Mouse (Mus musculus) ES-Bruce4 (cell line): ENCODE data around the gene Mycl. TPM values are rescaled to one million over a fixed set of nuclear protein-coding genes. Genes with fewer than 3 reads are reported as not detected.

Source experiments
- H3K27ac ChIP-seq: 2 replicates; pipeline ENCODE4 v1.5.1; 2012; ENCODE audit warnings: low read length, inconsistent platforms; ENCODE audit not compliant: insufficient read depth
- H3K27me3 ChIP-seq: 2 replicates; pipeline ENCODE4 v1.6.1; 2012; ENCODE audit warnings: mild to moderate bottlenecking, low read length, inconsistent platforms; ENCODE audit not compliant: control insufficient read depth, poor library complexity, insufficient read depth, severe bottlenecking
- H3K36me3 ChIP-seq: 2 replicates; pipeline ENCODE4 v1.6.1; 2012; ENCODE audit warnings: inconsistent platforms, mild to moderate bottlenecking, low read length, moderate library complexity; ENCODE audit not compliant: control insufficient read depth, poor library complexity, insufficient read depth, severe bottlenecking
- H3K4me1 ChIP-seq: one replicate; pipeline ENCODE4 v1.8.1; 2011; ENCODE audit warnings: low read length; ENCODE audit not compliant: control insufficient read depth, insufficient read depth
- H3K4me3 ChIP-seq: 2 replicates; pipeline ENCODE4 v1.5.1; 2011; ENCODE audit warnings: low read depth, mild to moderate bottlenecking, low read length
- H3K9ac ChIP-seq: 2 replicates; pipeline ENCODE4 v1.6.1; 2012; ENCODE audit warnings: low read depth, mild to moderate bottlenecking, inconsistent platforms; ENCODE audit not compliant: poor library complexity, severe bottlenecking
- H3K9me3 ChIP-seq: replicated peaks from 2 replicates; pipeline ENCODE4 v1.6.1; 2012; ENCODE audit warnings: mild to moderate bottlenecking, low read length, inconsistent platforms; ENCODE audit not compliant: control insufficient read depth, poor library complexity, insufficient read depth, severe bottlenecking
- CTCF ChIP-seq: IDR thresholded peaks from one replicate; pipeline ENCODE4 v1.8.1; 2011; ENCODE audit warnings: low read depth, low read length
- EP300 ChIP-seq: IDR thresholded peaks from 2 replicates; pipeline ENCODE4 v1.6.1; 2011; ENCODE audit warnings: low read depth, low read length; ENCODE audit not compliant: insufficient read depth
- POLR2A ChIP-seq: IDR thresholded peaks from one replicate; pipeline ENCODE4 v1.8.1; 2011; ENCODE audit warnings: low read length; ENCODE audit not compliant: insufficient read depth
- polyA plus RNA-seq: library from polyadenylated mRNA; stranded (reverse); fragments of >200 nt; gene quantifications from 2 replicates; pipeline ENCODE4 v1.2.4, GENCODE M21; 2011; ENCODE audit warnings: low read depth; ENCODE audit not compliant: missing spikeins, insufficient read depth, insufficient read length

The Mycl gene
- polyA plus RNA-seq, 1 experiment: 16.8 TPM

DNA sequence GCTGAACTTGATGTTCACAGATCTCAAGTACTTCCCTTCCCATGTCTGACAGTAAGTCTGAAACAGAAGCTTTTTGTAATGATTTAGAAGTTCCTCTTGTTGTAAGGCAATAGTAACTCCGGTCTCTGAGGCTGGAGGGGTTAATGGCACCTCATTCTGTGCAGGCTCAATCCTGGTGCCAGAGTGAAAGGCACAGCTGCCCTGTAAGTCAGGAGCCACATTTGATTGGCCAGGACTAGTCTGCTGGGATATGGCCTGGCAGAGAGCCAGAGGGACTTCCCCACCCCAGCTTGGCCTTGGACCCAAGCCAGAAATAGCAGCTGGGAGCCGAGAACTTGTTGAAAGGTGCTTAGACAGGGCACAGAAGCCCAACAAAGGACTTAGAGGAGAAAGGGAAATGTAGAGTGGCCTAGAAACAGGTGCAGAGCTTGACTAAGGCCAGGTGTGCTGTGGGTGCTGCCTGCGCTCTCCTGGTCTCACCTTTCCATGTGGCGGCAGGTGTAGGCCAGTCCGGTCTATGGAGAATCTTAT is 55.3 kb downstream of the Mycl start:
- TF ChIP-seq POLR2A (no peak), EP300 (no peak), CTCF (no peak)
- H3K9ac ChIP-seq: no peak overlapping the region
- H3K27me3 ChIP-seq: no peaks in the 10 kb centered on the region

More for the DNA sequence above, 55.3 kb downstream of the Mycl start:
- Histone ChIP-seq H3K4me1 (no peaks in the 10 kb centered on the region), H3K4me3 (no peak overlapping the region), H3K36me3 (peaks cover 65% of the 10 kb centered on the region), H3K9me3 (no peaks in the 10 kb centered on the region), H3K27ac (no peak overlapping the region)

Other genes with a start within 250 kb of the Mycl start
- gene Ppt1, start 159.4 kb upstream of the Mycl start, polyA plus RNA-seq: 19.3 and 19.9 TPM in 2 replicates
- 183 and 192 TPM in 2 replicates for gene Cap1, start 109.6 kb upstream of the Mycl start, polyA plus RNA-seq
- gene Mfsd2a, start 34.5 kb upstream of the Mycl start, polyA plus RNA-seq: 0.93 and 1.7 TPM in 2 replicates
- gene Trit1, start 20.9 kb downstream of the Mycl start, polyA plus RNA-seq: 32.7 and 33.0 TPM in 2 replicates
- gene Bmp8b, start 109.5 kb downstream of the Mycl start, polyA plus RNA-seq: 8.7 and 9.4 TPM in 2 replicates
- 1.2 TPM in 2 replicates for gene Oxct2b, start 120.6 kb downstream of the Mycl start, polyA plus RNA-seq
- 57.7 and 69.9 TPM in 2 replicates for gene Ppie, start 144.3 kb downstream of the Mycl start, polyA plus RNA-seq
- gene Hpcal4, start 187.6 kb downstream of the Mycl start, polyA plus RNA-seq: 0.82 and 2.5 TPM in 2 replicates
- gene Nt5c1a, start 205.9 kb downstream of the Mycl start, polyA plus RNA-seq: not detected in 2 replicates
- gene Heyl, start 237.9 kb downstream of the Mycl start, polyA plus RNA-seq: not detected in 2 replicates